Mouse (Mus musculus) brain, embryonic 14.5 days (tissue): ENCODE data around the gene Nme9.

Experiments used
- CTCF ChIP-seq: fragments of 200-500 bp; IDR thresholded peaks from 2 replicates; pipeline ENCODE4 v1.5.1; 2012; ENCODE audit warnings: inconsistent platforms, mild to moderate bottlenecking, moderate library complexity, borderline replicate concordance; ENCODE audit not compliant: insufficient read depth, insufficient read length; ENCODE audit errors: extremely low read depth
- POLR2A ChIP-seq: fragments of 200-500 bp; IDR thresholded peaks from 2 replicates; pipeline ENCODE4 v1.6.1; 2012; ENCODE audit warnings: mild to moderate bottlenecking, inconsistent platforms, borderline replicate concordance; ENCODE audit not compliant: poor library complexity, insufficient read depth, insufficient read length, severe bottlenecking; ENCODE audit errors: extremely low read depth

DNA sequence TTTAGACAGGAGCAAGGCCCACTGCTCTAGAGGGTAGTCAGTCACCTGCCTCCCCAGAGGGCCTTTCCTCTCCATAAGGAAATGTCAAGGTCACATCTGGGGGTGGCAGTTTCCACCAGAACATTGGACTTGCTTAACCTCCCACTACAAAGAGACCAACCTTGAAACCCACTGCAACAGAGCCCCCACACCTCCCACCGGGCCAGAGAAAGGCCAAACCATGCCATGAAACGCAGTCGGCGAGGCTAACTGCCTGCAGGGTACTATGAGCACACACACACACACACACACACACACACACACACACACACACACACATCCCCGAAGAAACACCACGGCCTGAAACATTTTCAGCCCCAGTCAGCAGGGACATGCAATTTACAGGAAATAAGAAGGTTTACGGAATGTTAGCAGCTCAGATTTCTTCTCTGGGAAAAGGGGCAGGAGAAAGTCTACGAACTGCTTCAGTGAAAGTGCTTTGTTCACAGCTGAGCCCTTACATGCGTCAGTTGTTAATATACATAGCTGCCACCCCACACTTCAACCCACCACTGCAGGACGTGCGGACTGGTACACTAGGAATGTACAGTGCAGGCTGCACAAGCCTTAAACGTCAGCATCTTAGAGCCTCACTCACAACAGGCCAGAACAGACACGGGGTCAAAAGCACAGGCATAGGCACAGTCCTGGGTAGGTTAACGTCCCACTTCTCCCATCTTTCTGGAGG, 16.2 kb upstream of the Nme9 start:
- no peak for TF ChIP-seq POLR2A
- TF ChIP-seq CTCF, result no peak
